Mouse (Mus musculus) skeletal muscle tissue, adult 2 months (tissue): ENCODE measurements around the gene Hsd17b11.
"Not testable (repeated sequence)": the region's sequence is repeated elsewhere in the genome, so short reads cannot be mapped to it uniquely, and the experiment has no call there.

ENCODE experiments used
- DNase-seq: peaks from one replicate; pipeline ENCODE4 v3.0.0-alpha.2; 2012; ENCODE audit warnings: low read depth, low spot score

Hsd17b11 gene

GRCm38 (mm10) chr5:103992831-103993230 is 28.9 kb downstream of the Hsd17b11 start:
- no peak for DNase-seq

GRCm38 (mm10) chr5:103980705-103981560 is 40.8 kb downstream of the Hsd17b11 start:
- no peak for DNase-seq

- DNase-seq: no peak
Measured at GRCm38 (mm10) chr5:103977907-103978570, 43.7 kb downstream of the Hsd17b11 start.

GRCm38 (mm10) chr5:103977297-103977696 is 44.4 kb downstream of the Hsd17b11 start, which contains the start of gene Hsd17b13:
TSS of gene Hsd17b13 (minus strand) at chr5:103977410.
- DNase-seq: no peak

- no peak for DNase-seq
Measured at GRCm38 (mm10) chr5:103975736-103976135, 46.0 kb downstream of the Hsd17b11 start.

GRCm38 (mm10) chr5:103972801-103973200 is 48.9 kb downstream of the Hsd17b11 start:
- no peak for DNase-seq

- no peak for DNase-seq
Measured at GRCm38 (mm10) chr5:103972379-103972778, 49.3 kb downstream of the Hsd17b11 start.

GRCm38 (mm10) chr5:103971051-103971450 is 50.7 kb downstream of the Hsd17b11 start:
- DNase-seq: no peak

GRCm38 (mm10) chr5:103962935-103963429 is 58.7 kb downstream of the Hsd17b11 start:
- DNase-seq: no peak

- no peak for DNase-seq
Measured at GRCm38 (mm10) chr5:103954638-103955037, 67.1 kb downstream of the Hsd17b11 start.

- DNase-seq: peak; percentile 13
Measured at GRCm38 (mm10) chr5:103953135-103954083, 68.3 kb downstream of the Hsd17b11 start.

- not testable (repeated sequence) for DNase-seq
Measured at GRCm38 (mm10) chr5:103950138-103950537, 71.6 kb downstream of the Hsd17b11 start.

GRCm38 (mm10) chr5:103943183-103943582 is 78.5 kb downstream of the Hsd17b11 start:
- DNase-seq: no peak

GRCm38 (mm10) chr5:103939856-103940255 is 81.9 kb downstream of the Hsd17b11 start:
- no peak for DNase-seq
